Mouse (Mus musculus) lung, postnatal 14 days (tissue): Measurements from ENCODE around the gene Nedd4.

Experiments used
- DNase-seq: peaks from one replicate; pipeline ENCODE4 v3.0.0; 2021

Gene Nedd4

GRCm38 (mm10) chr9:72681652-72682228 is 19.6 kb downstream of the Nedd4 start:
- no peak for DNase-seq

GRCm38 (mm10) chr9:72683268-72683667 is 21.1 kb downstream of the Nedd4 start:
- no peak for DNase-seq

GRCm38 (mm10) chr9:72685231-72685630 is 23.1 kb downstream of the Nedd4 start:
- no peak for DNase-seq

- peak; percentile 37 for DNase-seq
These were observed 24.4 kb downstream of the Nedd4 start for GRCm38 (mm10) chr9:72686506-72686905.

- no peak for DNase-seq
These were observed 27.4 kb downstream of the Nedd4 start for GRCm38 (mm10) chr9:72689522-72689921.

GRCm38 (mm10) chr9:72690811-72691210 is 28.7 kb downstream of the Nedd4 start:
- DNase-seq = no peak

GRCm38 (mm10) chr9:72691942-72692341 is 29.8 kb downstream of the Nedd4 start:
- no peak for DNase-seq

- DNase-seq = no peak
These were observed 31.0 kb downstream of the Nedd4 start for GRCm38 (mm10) chr9:72693081-72693696.

GRCm38 (mm10) chr9:72693861-72694260 is 31.7 kb downstream of the Nedd4 start:
- no peak for DNase-seq

GRCm38 (mm10) chr9:72696508-72696907 is 34.4 kb downstream of the Nedd4 start:
- DNase-seq = no peak

- DNase-seq = no peak
These were observed 35.6 kb downstream of the Nedd4 start for GRCm38 (mm10) chr9:72697779-72698178.

GRCm38 (mm10) chr9:72699702-72700101 is 37.6 kb downstream of the Nedd4 start:
- DNase-seq = no peak

- no peak for DNase-seq
These were observed 39.3 kb downstream of the Nedd4 start for GRCm38 (mm10) chr9:72701441-72701840.

- DNase-seq = peak; percentile 57
These were observed 39.9 kb downstream of the Nedd4 start for GRCm38 (mm10) chr9:72702075-72702474.

- DNase-seq = no peak
These were observed 41.0 kb downstream of the Nedd4 start for GRCm38 (mm10) chr9:72703142-72703541.

GRCm38 (mm10) chr9:72703754-72704153 is 41.6 kb downstream of the Nedd4 start:
- DNase-seq = no peak

- no peak for DNase-seq
These were observed 43.1 kb downstream of the Nedd4 start for GRCm38 (mm10) chr9:72705270-72705669.

GRCm38 (mm10) chr9:72707999-72708398 is 45.9 kb downstream of the Nedd4 start:
- no peak for DNase-seq

- no peak for DNase-seq
These were observed 46.5 kb downstream of the Nedd4 start for GRCm38 (mm10) chr9:72708690-72709089.

GRCm38 (mm10) chr9:72710060-72710459 is 47.9 kb downstream of the Nedd4 start:
- DNase-seq = no peak

GRCm38 (mm10) chr9:72714945-72715344 is 52.8 kb downstream of the Nedd4 start:
- no peak for DNase-seq

GRCm38 (mm10) chr9:72716200-72716599 is 54.1 kb downstream of the Nedd4 start:
- DNase-seq = no peak

GRCm38 (mm10) chr9:72719143-72719542 is 57.0 kb downstream of the Nedd4 start:
- DNase-seq = no peak

- DNase-seq = no peak
These were observed 59.1 kb downstream of the Nedd4 start for GRCm38 (mm10) chr9:72721221-72721620.

- DNase-seq = no peak
These were observed 60.5 kb downstream of the Nedd4 start for GRCm38 (mm10) chr9:72722622-72723021.
